Mouse (Mus musculus) activated CD4-positive, CD25-positive, alpha-beta regulatory T cell, adult 4 months (primary cell): ENCODE data around the gene Zfp697. TPM values are rescaled to one million over a fixed set of nuclear protein-coding genes. Genes with fewer than 3 reads are reported as not detected.
"Not testable (repeated sequence)": the region's sequence is repeated elsewhere in the genome, so short reads cannot be mapped to it uniquely, and the experiment has no call there.

ENCODE experiments used
- ATAC-seq: one replicate; pipeline ENCODE4 v1.8.0; 2017
- polyA plus RNA-seq, 2 experiments: library from polyadenylated mRNA; unstranded; fragments of 100-300 nt; shearing (Covaris generic); gene quantifications; one replicate each; pipeline ENCODE4 v1.2.1; 2017

Gene Zfp697
- polyA plus RNA-seq, 2 experiments from 2014 or later = 0.11 TPM; not detected in 1

- ATAC-seq = no peak
These were observed 40.7 kb downstream of the Zfp697 start for GRCm38 (mm10) chr3:98422926-98423325.

- no peak for ATAC-seq
These were observed 44.5 kb downstream of the Zfp697 start for GRCm38 (mm10) chr3:98426749-98427148.

GRCm38 (mm10) chr3:98427260-98427599 lies 45.0 kb downstream of the Zfp697 start:
- no peak for ATAC-seq

- ATAC-seq = peak; percentile 43
These were observed 45.6 kb downstream of the Zfp697 start for GRCm38 (mm10) chr3:98427600-98428448.

GRCm38 (mm10) chr3:98428449-98428775 lies 46.2 kb downstream of the Zfp697 start:
- no peak for ATAC-seq

GRCm38 (mm10) chr3:98428928-98429525 lies 46.8 kb downstream of the Zfp697 start:
- no peak for ATAC-seq

- ATAC-seq = no peak
These were observed 52.0 kb downstream of the Zfp697 start for GRCm38 (mm10) chr3:98434088-98434816.

GRCm38 (mm10) chr3:98435030-98435429 lies 52.8 kb downstream of the Zfp697 start:
- ATAC-seq = no peak

GRCm38 (mm10) chr3:98442245-98442644 lies 60.0 kb downstream of the Zfp697 start:
- not testable (repeated sequence) for ATAC-seq

- ATAC-seq = not testable (repeated sequence)
These were observed 61.0 kb downstream of the Zfp697 start for GRCm38 (mm10) chr3:98443149-98443779.

GRCm38 (mm10) chr3:98443924-98444323 lies 61.7 kb downstream of the Zfp697 start:
- ATAC-seq = not testable (repeated sequence)

- ATAC-seq = not testable (repeated sequence)
These were observed 71.5 kb downstream of the Zfp697 start for GRCm38 (mm10) chr3:98453786-98454185.

GRCm38 (mm10) chr3:98457026-98457425 lies 74.8 kb downstream of the Zfp697 start, which contains the start of gene Gm4450:
Gene Gm4450 (minus strand): TSS chr3:98457126.
- not testable (repeated sequence) for ATAC-seq

GRCm38 (mm10) chr3:98469323-98469722 lies 87.1 kb downstream of the Zfp697 start:
- ATAC-seq = not testable (repeated sequence)

- ATAC-seq = not testable (repeated sequence)
These were observed 88.8 kb downstream of the Zfp697 start for GRCm38 (mm10) chr3:98471057-98471456.

- ATAC-seq = not testable (repeated sequence)
These were observed 89.2 kb downstream of the Zfp697 start for GRCm38 (mm10) chr3:98471499-98471898.

- ATAC-seq = not testable (repeated sequence)
These were observed 111.9 kb downstream of the Zfp697 start for GRCm38 (mm10) chr3:98494184-98494583.

- not testable (repeated sequence) for ATAC-seq
These were observed 112.8 kb downstream of the Zfp697 start for GRCm38 (mm10) chr3:98495055-98495454.

- ATAC-seq = not testable (repeated sequence)
These were observed 114.5 kb downstream of the Zfp697 start for GRCm38 (mm10) chr3:98496762-98497161.

GRCm38 (mm10) chr3:98497401-98497800 lies 115.1 kb downstream of the Zfp697 start:
- not testable (repeated sequence) for ATAC-seq

GRCm38 (mm10) chr3:98507229-98507628 lies 125.0 kb downstream of the Zfp697 start:
- ATAC-seq = not testable (repeated sequence)

- ATAC-seq = not testable (repeated sequence)
These were observed 128.2 kb downstream of the Zfp697 start, which contains the start of gene Hsd3b4 for GRCm38 (mm10) chr3:98510414-98510813. Gene Hsd3b4 (minus strand): TSS chr3:98510514.

- not testable (repeated sequence) for ATAC-seq
These were observed 140.5 kb downstream of the Zfp697 start for GRCm38 (mm10) chr3:98522779-98523178.
